Mouse (Mus musculus): ENCODE results near the gene Dad1. TPM values are rescaled to one million over a fixed set of nuclear protein-coding genes. Genes with fewer than 3 reads are reported as not detected.

Gene Dad1
- polyA plus RNA-seq (2015; fragmentation: Nextera tagmentation; extraction: Ambion mirVana): 398 and 402 TPM in 2 replicates

DNA sequence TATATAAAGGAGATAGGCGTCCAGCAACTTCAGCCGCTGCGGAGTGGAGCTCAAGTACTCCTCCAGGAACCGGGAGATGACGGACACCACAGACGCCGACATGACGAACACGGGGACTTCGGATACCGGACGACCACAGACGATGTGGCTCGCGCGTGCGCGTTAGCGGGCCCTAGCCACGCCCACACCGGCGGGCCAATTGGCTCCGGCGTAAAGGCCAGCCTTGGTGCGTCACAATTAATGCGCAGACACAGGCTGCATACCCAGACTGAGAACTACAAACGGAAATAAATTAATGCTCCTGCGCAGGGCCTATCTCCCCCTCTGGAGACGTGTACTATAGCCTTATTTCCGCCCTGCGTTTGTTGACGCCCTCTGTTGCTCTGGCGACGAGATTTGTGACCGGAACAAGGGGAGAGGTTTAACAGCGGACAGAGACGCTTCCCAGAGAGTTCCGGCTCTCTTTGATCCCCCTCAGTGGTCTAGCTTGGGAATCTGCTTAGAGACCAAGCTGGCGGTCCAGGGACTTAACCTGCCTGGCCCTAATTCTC, at the start of gene Dad1, which contains the start of gene Abhd4:
TSS of gene Dad1 (minus strand) at position 364 of the 551 bp plus-strand sequence.
TSS of gene Abhd4 (plus strand) at position 448 of the 551 bp plus-strand sequence.
- peak within 1 kb of the TSS; percentile 87 for H3K27ac ChIP-seq
- WGBS: under 1% methylated on average over 39 of the region's 39 CpGs
- peak within 1 kb of the TSS; percentile 65 for H3K4me2 ChIP-seq
- peak; percentile 99 for ATAC-seq (ENCODE audit: borderline replicate concordance, extremely low read depth, low FRiP score, low TSS enrichment)
- no peaks in the 10 kb centered on the region for H3K36me3 ChIP-seq
- H3K9me3 ChIP-seq: no peaks in the 10 kb centered on the region
- H3K4me1 ChIP-seq: peaks cover 51% of the 10 kb centered on the region
- peak within 1 kb of the TSS; percentile 89 for H3K4me3 ChIP-seq
- no peaks in the 10 kb centered on the region for H3K27me3 ChIP-seq
- peak within 1 kb of the TSS; percentile 77 for H3K9ac ChIP-seq

- WGBS: 78% methylated on average over 3 of the region's 3 CpGs
- Histone ChIP-seq H3K27ac (no peak overlapping the region), H3K27me3 (no peaks in the 10 kb centered on the region), H3K4me2 (no peak overlapping the region), H3K4me1 (no peaks in the 10 kb centered on the region), H3K4me3 (no peak overlapping the region), H3K9ac (no peak overlapping the region), H3K9me3 (no peaks in the 10 kb centered on the region), H3K36me3 (no peaks in the 10 kb centered on the region)
- ATAC-seq (ENCODE audit: borderline replicate concordance, extremely low read depth, low FRiP score, low TSS enrichment): no peak
Measured at GRCm38 (mm10) chr14:54300676-54301075, 46.8 kb upstream of the Dad1 start.

GRCm38 (mm10) chr14:54300136-54300535, 46.2 kb upstream of the Dad1 start:
- H3K27me3 ChIP-seq: no peaks in the 10 kb centered on the region
- no peak overlapping the region for H3K27ac ChIP-seq
- no peaks in the 10 kb centered on the region for H3K9me3 ChIP-seq
- H3K4me1 ChIP-seq: no peaks in the 10 kb centered on the region
- ATAC-seq (ENCODE audit: borderline replicate concordance, extremely low read depth, low FRiP score, low TSS enrichment): no peak
- no peak overlapping the region for H3K4me2 ChIP-seq
- no peak overlapping the region for H3K9ac ChIP-seq
- WGBS: 75% methylated on average over 5 of the region's 5 CpGs
- H3K4me3 ChIP-seq: no peak overlapping the region
- no peaks in the 10 kb centered on the region for H3K36me3 ChIP-seq

GRCm38 (mm10) chr14:54284839-54285238, 30.9 kb upstream of the Dad1 start, which contains the start of gene Olfr49:
Gene Olfr49, minus strand, starts transcription at chr14:54284939.
- WGBS: 67% methylated on average over 1 of the region's 1 CpGs
- Histone ChIP-seq H3K36me3 (no peaks in the 10 kb centered on the region), H3K4me3 (no peak within 1 kb of the TSS), H3K4me2 (no peak within 1 kb of the TSS), H3K9ac (no peak within 1 kb of the TSS), H3K4me1 (no peaks in the 10 kb centered on the region), H3K27ac (no peak within 1 kb of the TSS), H3K27me3 (0 out of 2 replicates have a peak, but pooled peaks cover 2% of the 10 kb centered on the region), H3K9me3 (no peaks in the 10 kb centered on the region)
- ATAC-seq (ENCODE audit: borderline replicate concordance, extremely low read depth, low FRiP score, low TSS enrichment): no peak

DNA sequence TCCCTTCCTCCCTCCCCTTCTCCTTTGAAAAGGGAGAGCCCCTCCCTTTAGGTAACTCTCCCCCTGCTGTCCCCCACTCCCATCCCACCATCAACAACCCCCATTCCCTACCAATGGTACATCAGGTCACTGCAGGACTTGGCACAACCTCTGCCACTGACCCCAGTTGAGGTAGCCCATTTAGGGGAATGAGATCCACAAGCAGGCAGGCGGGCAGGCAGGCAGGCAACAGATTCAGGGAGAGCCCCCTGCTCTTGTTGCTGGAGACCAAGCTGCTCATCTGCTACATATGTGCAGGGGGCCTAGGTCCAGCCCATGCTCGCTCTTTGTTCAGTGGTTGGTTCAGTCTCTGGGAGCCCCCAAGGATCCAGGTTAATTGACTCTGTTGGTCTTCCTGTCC, 22.5 kb upstream of the Dad1 start:
- ATAC-seq (ENCODE audit: borderline replicate concordance, extremely low read depth, low FRiP score, low TSS enrichment): no peak

GRCm38 (mm10) chr14:54272696-54273095, 18.8 kb upstream of the Dad1 start:
- Histone ChIP-seq H3K4me1 (no peaks in the 10 kb centered on the region), H3K4me2 (no peak overlapping the region), H3K4me3 (no peak overlapping the region), H3K9me3 (no peaks in the 10 kb centered on the region), H3K27me3 (no peaks in the 10 kb centered on the region), H3K36me3 (peaks cover 3% of the 10 kb centered on the region; the same call in 1 of the 2 replicates), H3K27ac (no peak overlapping the region), H3K9ac (no peak overlapping the region)
- no peak for ATAC-seq (ENCODE audit: borderline replicate concordance, extremely low read depth, low FRiP score, low TSS enrichment)
- WGBS: 79% methylated on average over 3 of the region's 3 CpGs

More for the DNA sequence above, 22.5 kb upstream of the Dad1 start:
- 83% methylated on average over 2 of the region's 2 CpGs for WGBS
- H3K4me2 ChIP-seq: no peak overlapping the region
- no peaks in the 10 kb centered on the region for H3K36me3 ChIP-seq
- no peaks in the 10 kb centered on the region for H3K27me3 ChIP-seq
- no peaks in the 10 kb centered on the region for H3K4me1 ChIP-seq
- H3K4me3 ChIP-seq: no peak overlapping the region
- no peak overlapping the region for H3K27ac ChIP-seq
- no peaks in the 10 kb centered on the region for H3K9me3 ChIP-seq
- no peak overlapping the region for H3K9ac ChIP-seq

- Histone ChIP-seq H3K9me3 (no peaks in the 10 kb centered on the region), H3K9ac (no peak overlapping the region)
- ATAC-seq (ENCODE audit: borderline replicate concordance, extremely low read depth, low FRiP score, low TSS enrichment): no peak
Measured at GRCm38 (mm10) chr14:54271976-54272606, 18.2 kb upstream of the Dad1 start.

GRCm38 (mm10) chr14:54270413-54270812, 16.5 kb upstream of the Dad1 start:
- 86% methylated on average over 3 of the region's 3 CpGs for WGBS
- no peak overlapping the region for H3K4me3 ChIP-seq
- no peaks in the 10 kb centered on the region for H3K4me1 ChIP-seq
- peaks cover 3% of the 10 kb centered on the region; the same call in 1 of the 2 replicates for H3K36me3 ChIP-seq
- no peak overlapping the region for H3K4me2 ChIP-seq
- no peak overlapping the region for H3K27ac ChIP-seq
- H3K9ac ChIP-seq: no peak overlapping the region
- ATAC-seq (ENCODE audit: borderline replicate concordance, extremely low read depth, low FRiP score, low TSS enrichment): no peak
- H3K27me3 ChIP-seq: no peaks in the 10 kb centered on the region
- H3K9me3 ChIP-seq: no peaks in the 10 kb centered on the region

More at GRCm38 (mm10) chr14:54271976-54272606, 18.2 kb upstream of the Dad1 start:
- H3K27me3 ChIP-seq: no peaks in the 10 kb centered on the region
- H3K4me1 ChIP-seq: no peaks in the 10 kb centered on the region
- no peak overlapping the region for H3K4me3 ChIP-seq
- peaks cover 3% of the 10 kb centered on the region; the same call in 1 of the 2 replicates for H3K36me3 ChIP-seq
- no peak overlapping the region for H3K4me2 ChIP-seq
- WGBS: 75% methylated on average over 3 of the region's 3 CpGs
- H3K27ac ChIP-seq: no peak overlapping the region

- Histone ChIP-seq H3K27ac (no peak overlapping the region), H3K36me3 (peaks cover 3% of the 10 kb centered on the region; the same call in 1 of the 2 replicates), H3K4me2 (no peak overlapping the region), H3K9me3 (no peaks in the 10 kb centered on the region), H3K9ac (no peak overlapping the region), H3K4me1 (no peaks in the 10 kb centered on the region), H3K4me3 (no peak overlapping the region), H3K27me3 (no peaks in the 10 kb centered on the region)
- WGBS: 91% methylated on average over 3 of the region's 3 CpGs
- no peak for ATAC-seq (ENCODE audit: borderline replicate concordance, extremely low read depth, low FRiP score, low TSS enrichment)
Measured at GRCm38 (mm10) chr14:54269566-54269965, 15.7 kb upstream of the Dad1 start.

- Histone ChIP-seq H3K4me2 (no peak overlapping the region), H3K9me3 (no peaks in the 10 kb centered on the region), H3K27me3 (no peaks in the 10 kb centered on the region), H3K36me3 (peaks cover 3% of the 10 kb centered on the region; the same call in 1 of the 2 replicates), H3K4me3 (no peak overlapping the region), H3K27ac (no peak overlapping the region), H3K4me1 (no peaks in the 10 kb centered on the region), H3K9ac (no peak overlapping the region)
- 91% methylated on average over 10 of the region's 10 CpGs for WGBS
- no peak for ATAC-seq (ENCODE audit: borderline replicate concordance, extremely low read depth, low FRiP score, low TSS enrichment)
Measured at GRCm38 (mm10) chr14:54267966-54268365, 14.1 kb upstream of the Dad1 start.

GRCm38 (mm10) chr14:54265951-54266350, 12.0 kb upstream of the Dad1 start:
- no peaks in the 10 kb centered on the region for H3K4me1 ChIP-seq
- no peaks in the 10 kb centered on the region for H3K9me3 ChIP-seq
- H3K27me3 ChIP-seq: no peaks in the 10 kb centered on the region
- 72% methylated on average over 6 of the region's 6 CpGs for WGBS
- H3K4me3 ChIP-seq: no peak overlapping the region
- no peak for ATAC-seq (ENCODE audit: borderline replicate concordance, extremely low read depth, low FRiP score, low TSS enrichment)
- no peak overlapping the region for H3K9ac ChIP-seq
- peaks cover 3% of the 10 kb centered on the region; the same call in 1 of the 2 replicates for H3K36me3 ChIP-seq
- no peak overlapping the region for H3K27ac ChIP-seq
- H3K4me2 ChIP-seq: no peak overlapping the region

DNA sequence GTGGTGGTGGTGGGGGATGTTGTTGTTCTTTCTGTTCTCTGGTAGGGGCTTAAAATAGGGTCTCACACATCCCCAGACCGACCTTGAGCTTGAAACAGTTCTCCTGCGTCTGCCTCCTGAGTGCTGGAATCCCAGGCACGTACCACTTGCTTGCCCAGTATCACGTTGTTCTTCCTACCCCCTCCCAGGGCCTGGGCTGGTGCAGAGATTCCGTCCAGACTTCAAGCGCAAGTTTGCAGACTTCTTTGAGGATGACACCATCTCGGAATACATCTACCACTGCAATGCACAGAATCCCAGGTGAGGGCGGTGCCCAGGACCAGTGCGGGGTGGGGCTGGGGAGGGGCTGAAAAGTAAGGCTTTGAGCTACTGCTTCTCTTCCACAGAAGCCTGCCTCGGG, 11.2 kb upstream of the Dad1 start:
- no peak overlapping the region for H3K27ac ChIP-seq
- no peaks in the 10 kb centered on the region for H3K27me3 ChIP-seq
- H3K4me2 ChIP-seq: no peak overlapping the region
- H3K9me3 ChIP-seq: no peaks in the 10 kb centered on the region
- 58% methylated on average over 10 of the region's 10 CpGs for WGBS
- no peak overlapping the region for H3K9ac ChIP-seq
- peaks cover 2% of the 10 kb centered on the region for H3K4me1 ChIP-seq
- peaks cover 3% of the 10 kb centered on the region; the same call in 1 of the 2 replicates for H3K36me3 ChIP-seq
- ATAC-seq (ENCODE audit: borderline replicate concordance, extremely low read depth, low FRiP score, low TSS enrichment): no peak
- no peak overlapping the region for H3K4me3 ChIP-seq
